Mouse (Mus musculus): Measurements from ENCODE around the gene Depp1. TPM values are rescaled to one million over a fixed set of nuclear protein-coding genes. Genes with fewer than 3 reads are reported as not detected.
A peak's percentile ranks its signal among the peaks of the same experiment; 100 is the strongest.

The Depp1 gene
- polyA plus RNA-seq, 1 experiment from 2014 or later = 13.0 TPM

DNA sequence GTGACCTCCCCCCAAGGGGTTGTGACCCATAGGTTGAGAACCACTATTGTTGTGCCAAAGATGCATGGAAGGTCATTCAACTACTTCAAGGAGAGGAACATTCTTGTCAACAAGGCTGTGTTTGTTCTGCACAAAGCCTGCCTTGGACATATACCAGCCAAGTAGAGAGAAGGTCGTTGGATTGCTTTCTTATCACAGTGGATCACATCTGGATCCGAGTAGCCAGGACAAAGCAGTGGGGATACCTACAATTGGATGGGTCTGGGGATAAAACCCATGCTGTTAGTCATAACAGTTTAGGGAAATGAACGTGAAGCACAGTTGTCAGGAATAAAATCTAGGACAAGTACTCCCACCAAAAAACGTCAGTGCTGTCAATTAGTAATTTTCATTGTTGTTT lies 6.5 kb upstream of the Depp1 start:
- Histone ChIP-seq H3K27me3 (replicated peaks; ENCODE audit: control insufficient read depth, insufficient read depth, low read length) (no peaks in the 10 kb centered on the region), H3K36me3 (ENCODE audit: control insufficient read depth, insufficient read depth) (no peaks in the 10 kb centered on the region; the same call in 1 of the 2 replicates), H3K9me3 (ENCODE audit: control insufficient read depth) (no peaks in the 10 kb centered on the region), H3K27ac (ENCODE audit: low read depth, low read length) (no peak overlapping the region), H3K9ac (ENCODE audit: low read depth, low read length) (no peak overlapping the region), H3K4me3 (ENCODE audit: low read depth, low read length) (no peak overlapping the region), H3K4me2 (replicated peaks; ENCODE audit: low read depth) (no peak overlapping the region), H3K4me1 (replicated peaks; ENCODE audit: control insufficient read depth, insufficient read depth, low read length) (0 out of 2 replicates have a peak, but pooled peaks cover 4% of the 10 kb centered on the region)
- 52% methylated on average over 4 of the region's 4 CpGs for WGBS
- TF ChIP-seq CTCF (IDR thresholded peaks at IDR 0.05; ENCODE audit: low read depth) = no peak
- no peak for ATAC-seq

DNA sequence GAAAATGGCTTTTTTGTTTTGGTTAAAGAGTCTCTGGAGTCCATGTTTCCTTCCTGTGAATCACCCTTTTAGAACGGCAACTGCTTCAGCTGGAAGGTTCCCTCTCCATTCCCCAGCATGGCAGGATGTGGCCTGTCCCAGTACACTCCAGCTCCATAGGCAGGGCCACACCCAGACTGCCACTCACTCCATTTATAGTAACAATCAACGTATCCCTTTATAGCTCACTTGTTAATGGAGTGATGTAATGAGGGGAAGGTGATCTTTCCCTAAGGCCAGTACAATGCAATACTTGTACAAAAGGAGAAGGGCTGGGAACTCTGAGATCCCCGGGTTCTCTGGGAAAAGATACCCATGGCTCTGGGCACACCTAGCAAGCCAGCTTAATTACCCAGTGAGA lies 6.1 kb upstream of the Depp1 start:
- H3K9ac ChIP-seq (ENCODE audit: low read depth, low read length) = no peak overlapping the region
- no peak for TF ChIP-seq CTCF (IDR thresholded peaks at IDR 0.05; ENCODE audit: low read depth)
- peak; percentile 65 for ATAC-seq
- H3K27ac ChIP-seq (ENCODE audit: low read depth, low read length) = peak overlapping the region; percentile 23; the same call in 1 of the 2 replicates
- no peak overlapping the region for H3K4me2 ChIP-seq (replicated peaks; ENCODE audit: low read depth)
- 27% methylated on average over 3 of the region's 3 CpGs for WGBS
- H3K4me3 ChIP-seq (ENCODE audit: low read depth, low read length) = no peak overlapping the region
- H3K27me3 ChIP-seq (replicated peaks; ENCODE audit: control insufficient read depth, insufficient read depth, low read length) = no peaks in the 10 kb centered on the region
- H3K9me3 ChIP-seq (ENCODE audit: control insufficient read depth) = no peaks in the 10 kb centered on the region
- H3K36me3 ChIP-seq (ENCODE audit: control insufficient read depth, insufficient read depth) = no peaks in the 10 kb centered on the region; the same call in 1 of the 2 replicates
- H3K4me1 ChIP-seq (replicated peaks; ENCODE audit: control insufficient read depth, insufficient read depth, low read length) = 0 out of 2 replicates have a peak, but pooled peaks cover 4% of the 10 kb centered on the region

DNA sequence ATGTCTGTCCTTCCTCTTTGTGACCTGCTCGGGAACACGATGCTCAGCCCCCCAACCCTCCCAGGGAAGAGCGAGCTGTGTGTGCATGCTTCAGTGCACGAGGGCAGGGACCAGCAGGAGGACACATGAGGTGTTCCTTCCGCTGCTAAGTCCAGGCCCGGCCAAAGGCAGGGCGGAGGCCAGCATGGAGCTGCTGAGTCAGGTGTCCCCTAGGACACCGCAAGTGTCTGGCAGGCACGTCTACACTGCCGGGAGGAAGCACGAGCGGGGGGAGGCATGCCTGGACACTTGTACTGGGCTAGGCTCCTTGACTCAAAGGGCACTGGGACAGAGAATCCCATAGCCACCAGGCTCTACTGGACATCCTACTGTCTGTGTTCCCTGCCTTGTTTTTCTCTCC lies 2.6 kb upstream of the Depp1 start:
- H3K4me2 ChIP-seq (replicated peaks; ENCODE audit: low read depth) = no peak overlapping the region
- peaks cover 6% of the 10 kb centered on the region; the same call in 1 of the 2 replicates for H3K36me3 ChIP-seq (ENCODE audit: control insufficient read depth, insufficient read depth)
- peak; percentile 35; the same call in 1 of the 2 replicates for ATAC-seq
- TF ChIP-seq CTCF (IDR thresholded peaks at IDR 0.05; ENCODE audit: low read depth) = no peak
- H3K4me1 ChIP-seq (replicated peaks; ENCODE audit: control insufficient read depth, insufficient read depth, low read length) = 0 out of 2 replicates have a peak, but pooled peaks cover 4% of the 10 kb centered on the region
- no peaks in the 10 kb centered on the region for H3K9me3 ChIP-seq (ENCODE audit: control insufficient read depth)
- H3K9ac ChIP-seq (ENCODE audit: low read depth, low read length) = no peak overlapping the region
- H3K27me3 ChIP-seq (replicated peaks; ENCODE audit: control insufficient read depth, insufficient read depth, low read length) = no peaks in the 10 kb centered on the region
- H3K4me3 ChIP-seq (ENCODE audit: low read depth, low read length) = no peak overlapping the region
- WGBS = 64% methylated on average over 12 of the region's 12 CpGs
- no peak overlapping the region for H3K27ac ChIP-seq (ENCODE audit: low read depth, low read length)

DNA sequence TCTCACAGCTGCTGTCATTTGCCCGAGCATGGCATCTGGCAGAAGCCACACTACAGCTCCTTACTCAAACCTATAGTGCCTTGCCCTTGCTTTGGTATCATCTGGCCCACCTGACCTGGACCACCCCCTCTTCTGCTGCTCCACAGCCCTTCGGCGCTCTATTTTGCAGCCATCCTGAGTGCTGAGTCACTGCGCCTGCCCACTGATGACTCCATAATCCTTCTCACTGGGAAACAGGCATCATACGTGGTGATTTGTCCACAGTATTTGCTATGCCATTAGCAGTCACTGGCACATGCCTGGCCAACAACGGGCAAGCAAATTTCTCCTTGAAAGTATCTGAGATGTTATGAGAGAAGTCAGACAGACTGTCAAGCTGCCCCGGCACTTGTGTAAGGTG lies 598 bp upstream of the Depp1 start:
- Histone ChIP-seq H3K27ac (ENCODE audit: low read depth, low read length) (no peak overlapping the region), H3K9me3 (ENCODE audit: control insufficient read depth) (no peaks in the 10 kb centered on the region), H3K4me3 (ENCODE audit: low read depth, low read length) (no peak overlapping the region), H3K9ac (ENCODE audit: low read depth, low read length) (no peak overlapping the region), H3K36me3 (ENCODE audit: control insufficient read depth, insufficient read depth) (peaks cover 10% of the 10 kb centered on the region; the same call in 1 of the 2 replicates), H3K27me3 (replicated peaks; ENCODE audit: control insufficient read depth, insufficient read depth, low read length) (no peaks in the 10 kb centered on the region), H3K4me1 (replicated peaks; ENCODE audit: control insufficient read depth, insufficient read depth, low read length) (0 out of 2 replicates have a peak, but pooled peaks cover 5% of the 10 kb centered on the region), H3K4me2 (replicated peaks; ENCODE audit: low read depth) (no peak overlapping the region)
- WGBS = 66% methylated on average over 7 of the region's 7 CpGs
- no peak for ATAC-seq
- no peak for TF ChIP-seq CTCF (IDR thresholded peaks at IDR 0.05; ENCODE audit: low read depth)

DNA sequence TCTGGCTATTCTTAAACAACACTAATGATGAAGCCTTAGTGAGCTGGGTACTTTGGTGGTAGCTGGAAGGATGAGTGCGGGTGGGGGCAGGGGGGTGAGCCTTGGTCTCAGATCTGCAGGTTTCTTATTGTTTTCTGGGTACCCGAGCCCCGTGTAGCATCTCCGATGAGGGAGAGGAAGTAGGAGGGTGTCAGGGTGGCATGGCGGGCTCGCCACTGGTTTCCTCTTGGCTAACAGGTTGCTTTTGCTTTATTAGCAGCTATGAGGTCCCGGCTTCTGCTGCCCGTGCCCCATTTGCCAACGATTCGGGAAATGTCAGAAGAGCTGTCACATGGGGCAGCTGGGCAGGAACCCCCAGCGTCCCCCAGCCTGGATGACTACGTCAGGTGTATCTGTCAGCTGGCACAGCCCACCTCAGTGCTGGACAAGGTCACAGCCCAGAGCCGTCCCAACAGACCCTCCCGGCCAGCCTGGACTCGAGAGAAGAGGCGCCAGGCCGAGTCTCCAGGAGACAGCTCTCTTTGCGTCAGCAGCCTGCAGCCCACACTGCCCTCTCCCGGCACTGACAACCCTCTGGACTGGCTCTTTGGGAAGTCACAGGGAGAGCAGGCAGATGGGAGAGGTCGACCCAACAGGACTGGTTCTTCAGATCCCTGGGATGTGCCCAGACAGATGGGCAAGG lies 1.2 kb downstream of the Depp1 start:
- Histone ChIP-seq H3K4me1 (replicated peaks; ENCODE audit: control insufficient read depth, insufficient read depth, low read length) (0 out of 2 replicates have a peak, but pooled peaks cover 3% of the 10 kb centered on the region), H3K9me3 (ENCODE audit: control insufficient read depth) (no peaks in the 10 kb centered on the region), H3K9ac (ENCODE audit: low read depth, low read length) (no peak overlapping the region), H3K4me3 (ENCODE audit: low read depth, low read length) (peak overlapping the region; percentile 23), H3K27me3 (replicated peaks; ENCODE audit: control insufficient read depth, insufficient read depth, low read length) (no peaks in the 10 kb centered on the region), H3K4me2 (replicated peaks; ENCODE audit: low read depth) (peak overlapping the region; percentile 35), H3K36me3 (ENCODE audit: control insufficient read depth, insufficient read depth) (peaks cover 10% of the 10 kb centered on the region; the same call in 1 of the 2 replicates), H3K27ac (ENCODE audit: low read depth, low read length) (peak overlapping the region; percentile 7; the same call in 1 of the 2 replicates)
- ATAC-seq = 0 out of 2 replicates have a peak, but pooled peaks have one; percentile 5
- TF ChIP-seq CTCF (IDR thresholded peaks at IDR 0.05; ENCODE audit: low read depth) = peak; percentile 70
- WGBS = 68% methylated on average over 20 of the region's 20 CpGs

DNA sequence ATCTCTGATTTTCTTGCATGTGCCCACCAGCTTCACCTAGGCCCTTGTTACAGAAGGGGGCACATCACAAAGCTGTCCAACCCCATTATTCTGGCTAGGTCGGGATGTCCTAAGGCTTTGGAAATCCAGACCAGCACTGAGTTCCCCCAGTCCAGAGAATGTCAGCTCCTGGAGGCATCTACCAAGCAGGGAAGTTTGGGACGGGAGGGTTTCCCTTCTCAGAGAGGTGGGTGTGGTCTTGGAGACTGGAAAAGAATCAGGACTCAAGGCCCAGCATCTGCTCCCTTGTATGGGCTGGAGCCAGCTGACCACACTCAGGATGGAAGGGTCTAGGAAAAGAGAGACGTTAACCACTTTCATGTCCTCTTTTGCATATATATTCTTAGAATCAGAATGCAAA lies 2.8 kb downstream of the Depp1 start:
- WGBS = 76% methylated on average over 3 of the region's 3 CpGs
- Histone ChIP-seq H3K9ac (ENCODE audit: low read depth, low read length) (no peak overlapping the region), H3K4me3 (ENCODE audit: low read depth, low read length) (no peak overlapping the region), H3K4me2 (replicated peaks; ENCODE audit: low read depth) (no peak overlapping the region), H3K9me3 (ENCODE audit: control insufficient read depth) (no peaks in the 10 kb centered on the region), H3K27me3 (replicated peaks; ENCODE audit: control insufficient read depth, insufficient read depth, low read length) (no peaks in the 10 kb centered on the region), H3K27ac (ENCODE audit: low read depth, low read length) (no peak overlapping the region), H3K36me3 (ENCODE audit: control insufficient read depth, insufficient read depth) (peaks cover 10% of the 10 kb centered on the region; the same call in 1 of the 2 replicates), H3K4me1 (replicated peaks; ENCODE audit: control insufficient read depth, insufficient read depth, low read length) (0 out of 2 replicates have a peak, but pooled peaks cover 3% of the 10 kb centered on the region)
- ATAC-seq = no peak
- no peak for TF ChIP-seq CTCF (IDR thresholded peaks at IDR 0.05; ENCODE audit: low read depth)

All from intestine, postnatal 0 days (tissue).